Mouse (Mus musculus): ENCODE results near the gene Setd4.

GRCm38 (mm10) chr16:93609796-93610195 is 5.9 kb upstream of the Setd4 start:
- TF ChIP-seq CTCF (IDR thresholded peaks at IDR 0.05; ENCODE audit: borderline replicate concordance, control insufficient read depth, extremely low read depth, insufficient read depth, low read length, poor library complexity) (no peak), POLR2A (IDR thresholded peaks at IDR 0.05; ENCODE audit: control insufficient read depth, extremely low read depth, insufficient read depth, low read length, poor library complexity) (no peak)
